Mouse (Mus musculus) lung, embryonic 14.5 days (tissue): Measurements from ENCODE around the gene Cdca3. TPM values are rescaled to one million over a fixed set of nuclear protein-coding genes. Genes with fewer than 3 reads are reported as not detected.
"Not testable (repeated sequence)": the region's sequence is repeated elsewhere in the genome, so short reads cannot be mapped to it uniquely, and the experiment has no call there.

Experiments
- ATAC-seq: fragments of 200-750 bp; cut with Nextera tagmentation; 2 replicates; pipeline ENCODE4 v1.8.0; 2017; ENCODE audit warnings: mild to moderate bottlenecking, moderate TSS enrichment, moderate library complexity; ENCODE audit not compliant: insufficient read depth
- DNase-seq: peaks from one replicate; pipeline ENCODE4 v3.0.0-alpha.2; 2015
- H3K27ac ChIP-seq: fragments of 300-500 bp; sonication (generic); 2 replicates; pipeline ENCODE4 v1.5.1; 2014; ENCODE audit warnings: low read depth, mild to moderate bottlenecking, moderate library complexity
- H3K27me3 ChIP-seq: fragments of 300-500 bp; sonication (generic); 2 replicates; pipeline ENCODE4 v1.6.1; 2014; ENCODE audit warnings: low read length, control low read depth; ENCODE audit not compliant: insufficient read depth
- H3K36me3 ChIP-seq: fragments of 300-500 bp; sonication (generic); 2 replicates; pipeline ENCODE4 v1.6.1; 2014; ENCODE audit warnings: control low read depth; ENCODE audit not compliant: insufficient read depth
- H3K4me1 ChIP-seq: fragments of 300-500 bp; sonication (generic); 2 replicates; pipeline ENCODE4 v1.6.1; 2014; ENCODE audit warnings: antibody characterized with exemption, control low read depth; ENCODE audit not compliant: insufficient read depth
- H3K4me2 ChIP-seq: fragments of 300-500 bp; sonication (generic); 2 replicates; pipeline ENCODE4 v1.6.1; 2014; ENCODE audit warnings: mild to moderate bottlenecking
- H3K4me3 ChIP-seq: fragments of 300-500 bp; sonication (generic); 2 replicates; pipeline ENCODE4 v1.5.1; 2014; ENCODE audit warnings: low read depth, low read length
- H3K9ac ChIP-seq: fragments of 300-500 bp; sonication (generic); 2 replicates; pipeline ENCODE4 v1.6.1; 2014
- H3K9me3 ChIP-seq: fragments of 300-500 bp; sonication (generic); 2 replicates; pipeline ENCODE4 v1.6.1; 2016; ENCODE audit warnings: low read depth, low read length, control low read depth
- CTCF ChIP-seq: IDR thresholded peaks from 2 replicates; pipeline ENCODE4 v1.5.1; 2016; ENCODE audit warnings: antibody characterized with exemption, low read depth
- WGBS: fragments of 180-500 bp; shearing (Covaris S2); extraction: QIAGEN DNeasy Blood & Tissue Kit; methylation state at CpG from one replicate; pipeline ENCODE4 v1.1.7; 2014; 5-methylcytosine and 5-hydroxymethylcytosine counted together
- polyA plus RNA-seq: library from polyadenylated mRNA; unstranded; fragments of >200 nt; fragmentation: Nextera tagmentation; extraction: Ambion mirVana; gene quantifications from 2 replicates; pipeline ENCODE4 v1.2.1, GENCODE M21; 2014

Gene Cdca3
- polyA plus RNA-seq, 1 experiment from 2014 or later = 204 TPM

DNA sequence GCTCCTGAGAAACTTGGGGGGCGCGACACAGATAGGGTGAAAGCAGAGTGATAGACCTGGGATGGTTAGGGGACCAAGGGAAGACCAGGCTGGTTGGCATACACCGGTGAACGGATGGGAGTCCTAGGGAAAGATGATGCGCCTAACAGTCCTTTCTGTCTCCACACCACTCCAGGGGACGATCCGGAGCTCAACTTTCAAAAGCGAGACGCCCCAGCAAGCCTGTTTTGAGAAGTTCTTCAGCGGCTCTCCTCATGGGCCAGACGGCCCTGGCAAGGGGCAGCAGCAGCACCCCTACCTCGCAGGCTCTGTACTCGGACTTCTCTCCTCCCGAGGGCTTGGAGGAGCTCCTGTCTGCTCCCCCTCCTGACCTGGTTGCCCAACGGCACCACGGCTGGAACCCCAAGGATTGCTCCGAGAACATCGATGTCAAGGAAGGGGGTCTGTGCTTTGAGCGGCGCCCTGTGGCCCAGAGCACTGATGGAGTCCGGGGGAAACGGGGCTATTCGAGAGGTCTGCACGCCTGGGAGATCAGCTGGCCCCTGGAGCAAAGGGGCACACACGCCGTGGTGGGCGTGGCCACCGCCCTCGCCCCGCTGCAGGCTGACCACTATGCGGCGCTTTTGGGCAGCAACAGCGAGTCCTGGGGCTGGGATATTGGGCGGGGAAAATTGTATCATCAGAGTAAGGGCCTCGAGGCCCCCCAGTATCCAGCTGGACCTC lies 20.1 kb upstream of the Cdca3 start:
- TF ChIP-seq CTCF = peak; percentile 83
- WGBS = under 1% methylated on average over 35 of the region's 35 CpGs
- peak; percentile 93 for DNase-seq
- peaks cover 28% of the 10 kb centered on the region for H3K36me3 ChIP-seq
- H3K4me3 ChIP-seq = peak overlapping the region; percentile 59
- H3K4me1 ChIP-seq = peaks cover 15% of the 10 kb centered on the region; the same call in 1 of the 2 replicates
- peak; percentile 3 for ATAC-seq
- H3K27ac ChIP-seq = peak overlapping the region; percentile 90
- peak overlapping the region; percentile 98 for H3K4me2 ChIP-seq
- peak overlapping the region; percentile 68 for H3K9ac ChIP-seq
- H3K27me3 ChIP-seq = no peaks in the 10 kb centered on the region
- H3K9me3 ChIP-seq = no peaks in the 10 kb centered on the region

- DNase-seq (no peak), ATAC-seq (no peak; the same call in 1 of the 2 replicates)
- peaks cover 28% of the 10 kb centered on the region for H3K36me3 ChIP-seq
- peaks cover 21% of the 10 kb centered on the region for H3K4me1 ChIP-seq
- H3K4me3 ChIP-seq = peak overlapping the region; percentile 59
- no peak for TF ChIP-seq CTCF
- no peaks in the 10 kb centered on the region for H3K27me3 ChIP-seq
- 36% methylated on average over 14 of the region's 14 CpGs for WGBS
- H3K9ac ChIP-seq = peak overlapping the region; percentile 68
- peak overlapping the region; percentile 98 for H3K4me2 ChIP-seq
- H3K27ac ChIP-seq = peak overlapping the region; percentile 90
- H3K9me3 ChIP-seq = no peaks in the 10 kb centered on the region
Observed at GRCm38 (mm10) chr6:124809775-124810538, 19.4 kb upstream of the Cdca3 start.

- H3K9me3 ChIP-seq, H3K9ac ChIP-seq, ATAC-seq, DNase-seq, H3K27ac ChIP-seq, H3K4me2 ChIP-seq, H3K27me3 ChIP-seq: not testable (repeated sequence)
- Histone ChIP-seq H3K36me3 (peaks cover 35% of the 10 kb centered on the region), H3K4me1 (peaks cover 21% of the 10 kb centered on the region), H3K4me3 (0 out of 2 replicates have a peak overlapping the region, but pooled peaks have one; percentile 1)
- WGBS = 77% methylated on average over 11 of the region's 11 CpGs
Observed at GRCm38 (mm10) chr6:124810566-124811402, 18.6 kb upstream of the Cdca3 start.

GRCm38 (mm10) chr6:124811403-124811665 lies 18.0 kb upstream of the Cdca3 start:
- Histone ChIP-seq H3K27ac (no peak overlapping the region), H3K27me3 (no peaks in the 10 kb centered on the region), H3K4me1 (peaks cover 18% of the 10 kb centered on the region), H3K9ac (no peak overlapping the region), H3K4me2 (no peak overlapping the region), H3K4me3 (no peak overlapping the region), H3K36me3 (peaks cover 41% of the 10 kb centered on the region), H3K9me3 (no peaks in the 10 kb centered on the region)
- no peak for TF ChIP-seq CTCF
- DNase-seq (no peak), ATAC-seq (no peak)
- WGBS = 76% methylated on average over 4 of the region's 4 CpGs

- H3K4me1 ChIP-seq = peaks cover 18% of the 10 kb centered on the region
- H3K4me2 ChIP-seq = peak overlapping the region; percentile 64
- 70% methylated on average over 24 of the region's 24 CpGs for WGBS
- no peak for TF ChIP-seq CTCF
- no peaks in the 10 kb centered on the region for H3K27me3 ChIP-seq
- H3K9me3 ChIP-seq = no peaks in the 10 kb centered on the region
- ATAC-seq = no peak
- peak overlapping the region; percentile 85 for H3K9ac ChIP-seq
- no peak overlapping the region for H3K27ac ChIP-seq
- peaks cover 47% of the 10 kb centered on the region for H3K36me3 ChIP-seq
- no peak for DNase-seq
- H3K4me3 ChIP-seq = peak overlapping the region; percentile 76
Observed at GRCm38 (mm10) chr6:124811701-124812560, 17.4 kb upstream of the Cdca3 start.

DNA sequence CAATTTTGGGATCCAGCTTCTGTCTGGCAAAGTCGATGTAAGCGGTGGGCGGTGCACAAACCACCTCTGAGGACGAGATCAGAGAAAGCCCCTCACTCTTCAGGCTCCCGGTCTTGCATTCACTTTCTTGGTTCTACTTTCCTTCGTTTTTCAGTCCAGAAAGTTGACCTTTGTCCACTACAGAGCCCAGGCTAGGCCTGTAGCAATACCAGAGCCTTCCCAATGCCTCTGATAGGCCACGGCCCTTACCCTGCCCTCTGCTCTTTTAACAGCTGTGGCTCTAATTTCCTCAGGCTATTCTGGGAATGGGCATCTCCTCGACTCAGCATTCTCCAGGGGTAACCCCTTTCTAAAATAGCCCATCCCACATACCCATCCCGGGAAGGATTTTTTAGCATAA lies 16.5 kb upstream of the Cdca3 start:
- 10% methylated on average over 9 of the region's 9 CpGs for WGBS
- Histone ChIP-seq H3K27me3 (no peaks in the 10 kb centered on the region), H3K9me3 (no peaks in the 10 kb centered on the region), H3K27ac (peak overlapping the region; percentile 96), H3K36me3 (peaks cover 56% of the 10 kb centered on the region), H3K9ac (peak overlapping the region; percentile 85), H3K4me3 (peak overlapping the region; percentile 76), H3K4me1 (peaks cover 18% of the 10 kb centered on the region), H3K4me2 (peak overlapping the region; percentile 64)
- TF ChIP-seq CTCF = no peak
- ATAC-seq = no peak
- peak; percentile 20 for DNase-seq
